Mouse (Mus musculus): ENCODE data around the gene B3gnt3.

GRCm38 (mm10) chr8:71671549-71671965, 30.0 kb downstream of the B3gnt3 start, which contains the start of gene Unc13a:
- TF ChIP-seq CTCF (IDR thresholded peaks at IDR 0.05; ENCODE audit: insufficient read depth, low read length) (no peak), POLR2A (IDR thresholded peaks at IDR 0.05; ENCODE audit: borderline replicate concordance, extremely low read depth, low read depth, low read length) (peak; percentile 35; the same call in 1 of the 2 replicates)
